Mouse (Mus musculus) MEL (cell line): ENCODE measurements around the gene Tnfsf15.

Experiments used
- BHLHE40 ChIP-seq: IDR thresholded peaks from 2 replicates; pipeline ENCODE4 v1.6.1; 2012; ENCODE audit warnings: low read depth, mild to moderate bottlenecking, inconsistent platforms, low read length, improper control_type of control experiment, borderline replicate concordance
- CTCF ChIP-seq, 3 experiments: IDR thresholded peaks in 2 of 3; conservative IDR thresholded peaks in 1 of 3; 2 replicates each; pipeline ENCODE4 v1.5.1; 2011 to 2012; ENCODE audit warnings: low read length in 3 of 3, low read depth in 2 of 3, mild to moderate bottlenecking in 2 of 3, improper control_type of control experiment in 1 of 3, inconsistent platforms in 1 of 3, mixed read lengths in 1 of 3, moderate library complexity in 1 of 3; ENCODE audit not compliant: control insufficient read depth in 1 of 3, insufficient read depth in 1 of 3, poor library complexity in 1 of 3, severe bottlenecking in 1 of 3
- ETS1 ChIP-seq: IDR thresholded peaks from 2 replicates; pipeline ENCODE4 v1.6.1; 2012; ENCODE audit warnings: low read depth, mild to moderate bottlenecking, inconsistent platforms, low read length, improper control_type of control experiment, moderate library complexity
- GABPA ChIP-seq: IDR thresholded peaks from 2 replicates; pipeline ENCODE4 v1.6.1; 2012; ENCODE audit warnings: low read depth, mild to moderate bottlenecking, inconsistent platforms, low read length, improper control_type of control experiment, moderate library complexity
- KAT2A ChIP-seq: conservative IDR thresholded peaks from 2 replicates; pipeline ENCODE4 v1.6.1; 2012; ENCODE audit warnings: low read depth, low read length, improper control_type of control experiment, inconsistent platforms
- MAX ChIP-seq: IDR thresholded peaks from 2 replicates; pipeline ENCODE4 v1.6.1; 2011; ENCODE audit warnings: low read length, improper control_type of control experiment
- MEF2A ChIP-seq: IDR thresholded peaks from 2 replicates; pipeline ENCODE4 v1.6.1; 2014; ENCODE audit warnings: low read depth, mild to moderate bottlenecking, inconsistent platforms, low read length, improper control_type of control experiment; ENCODE audit not compliant: poor library complexity, insufficient replicate concordance, severe bottlenecking; ENCODE audit errors: extremely low read depth
- NELFE ChIP-seq: IDR thresholded peaks from 2 replicates; pipeline ENCODE4 v1.6.1; 2011; ENCODE audit warnings: low read depth, low read length, improper control_type of control experiment
- POLR2A ChIP-seq, 2 experiments: IDR thresholded peaks; 2 replicates each; pipeline ENCODE4 v1.6.1; 2011 to 2012; ENCODE audit warnings: low read length in 2 of 2, mild to moderate bottlenecking in 2 of 2, control low read depth in 1 of 2, improper control_type of control experiment in 1 of 2, low read depth in 1 of 2, moderate library complexity in 1 of 2; ENCODE audit not compliant: control insufficient read depth in 1 of 2, insufficient read depth in 1 of 2, poor library complexity in 1 of 2
- SMC3 ChIP-seq: IDR thresholded peaks from 2 replicates; pipeline ENCODE4 v1.6.1; 2011; ENCODE audit warnings: low read depth, low read length, improper control_type of control experiment
- USF2 ChIP-seq, 2 experiments: IDR thresholded peaks; 2 replicates each; pipeline ENCODE4 v1.6.1; 2011 to 2012; ENCODE audit warnings: improper control_type of control experiment in 2 of 2, low read length in 2 of 2, borderline replicate concordance in 1 of 2, inconsistent platforms in 1 of 2, low read depth in 1 of 2, mild to moderate bottlenecking in 1 of 2; ENCODE audit not compliant: insufficient read depth in 1 of 2

DNA sequence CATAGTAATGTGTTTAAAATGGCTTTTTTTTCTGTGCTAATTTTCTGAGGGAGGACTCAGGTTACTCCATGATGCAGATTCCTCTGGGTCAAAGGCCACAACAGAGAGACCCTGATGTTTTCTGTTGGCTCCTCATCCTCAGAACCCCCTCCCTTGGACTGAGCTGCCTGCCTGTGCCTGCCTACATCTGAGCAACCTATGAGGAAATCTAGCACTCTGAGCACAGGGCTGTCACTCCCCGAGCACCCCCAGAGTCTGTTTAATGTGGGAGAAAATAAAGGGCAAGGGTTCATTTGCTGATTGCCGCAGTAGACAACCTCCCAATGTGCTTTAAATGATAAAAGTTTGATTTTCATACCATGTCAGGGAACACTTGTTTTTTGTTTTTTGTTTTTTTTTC is 8.9 kb upstream of the Tnfsf15 start:
- TF ChIP-seq NELFE: no peak
- TF ChIP-seq ETS1: no peak
- no peak for TF ChIP-seq GABPA
- no peak for TF ChIP-seq MEF2A
- no peak for TF ChIP-seq BHLHE40
- no peak for TF ChIP-seq POLR2A (IDR thresholded peaks at IDR 0.05; ENCODE audit: control insufficient read depth in 1 of 2, insufficient read depth in 1 of 2, low read depth in 1 of 2, low read length in 2 of 2, poor library complexity in 1 of 2)
- TF ChIP-seq CTCF (IDR thresholded peaks at IDR 0.05 in 2 of 3, conservative IDR thresholded peaks at IDR 0.05 in 1 of 3; ENCODE audit: control insufficient read depth in 1 of 3, insufficient read depth in 1 of 3, low read depth in 2 of 3, low read length in 3 of 3, poor library complexity in 1 of 3, severe bottlenecking in 1 of 3): no peak
- no peak for TF ChIP-seq USF2 (IDR thresholded peaks at IDR 0.05; ENCODE audit: borderline replicate concordance in 1 of 2, insufficient read depth in 1 of 2, low read depth in 1 of 2, low read length in 2 of 2)
- TF ChIP-seq SMC3: no peak
- no peak for TF ChIP-seq KAT2A
- TF ChIP-seq MAX: no peak
